Mouse (Mus musculus): ENCODE data around the gene Nhlrc2. TPM values are rescaled to one million over a fixed set of nuclear protein-coding genes. Genes with fewer than 3 reads are reported as not detected.
"Not testable (repeated sequence)": the region's sequence is repeated elsewhere in the genome, so short reads cannot be mapped to it uniquely, and the experiment has no call there.

Gene Nhlrc2
- polyA plus RNA-seq (2015; fragmentation: Nextera tagmentation; extraction: Ambion mirVana): 14.1 and 15.9 TPM in 2 replicates

DNA sequence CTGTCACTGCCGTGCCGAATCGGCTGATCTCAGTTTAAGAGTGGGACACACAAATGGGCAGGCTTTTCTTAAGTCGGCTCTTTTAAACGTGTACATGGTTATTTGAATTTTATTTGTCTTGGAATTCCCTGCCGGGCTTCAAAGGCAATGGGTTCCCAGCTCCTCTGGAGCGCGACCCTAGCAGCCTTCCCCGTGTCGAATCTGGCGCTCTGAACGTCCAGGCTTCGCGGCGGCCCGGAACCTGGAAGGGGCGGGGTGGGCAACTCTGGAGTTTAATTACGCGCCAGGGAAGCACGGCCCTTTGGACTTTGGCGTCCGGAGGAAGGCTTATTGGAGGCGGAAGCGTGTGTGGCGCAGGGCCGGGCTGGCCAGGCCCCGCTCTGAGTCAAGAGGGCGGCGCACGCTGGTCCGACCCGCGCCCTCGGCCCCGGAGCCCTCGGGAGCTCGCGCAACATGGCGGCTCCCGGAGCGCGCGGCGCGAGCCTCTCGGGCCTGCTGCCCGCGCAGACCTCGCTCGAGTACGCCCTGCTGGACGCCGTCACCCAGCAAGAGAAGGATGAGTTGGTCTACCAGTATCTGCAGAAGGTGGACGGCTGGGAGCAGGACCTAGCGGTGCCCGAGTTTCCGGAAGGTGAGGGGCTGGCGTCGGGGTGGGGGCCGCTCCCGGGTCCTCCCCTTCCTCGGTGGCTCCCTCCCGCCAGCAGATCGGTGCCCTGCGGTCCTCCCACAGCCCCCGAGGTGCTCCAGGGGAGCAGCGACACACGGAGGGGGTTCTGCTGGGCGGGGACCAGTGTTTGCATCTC lies at the start of gene Nhlrc2:
TSS of gene Nhlrc2 (plus strand) at position 32 of the 803 bp plus-strand sequence.
- peak within 1 kb of the TSS; percentile 99 for H3K27ac ChIP-seq
- H3K4me1 ChIP-seq (replicated peaks): peaks cover 12% of the 10 kb centered on the region; the same call in 1 of the 2 replicates
- H3K36me3 ChIP-seq: peaks cover 8% of the 10 kb centered on the region
- no peaks in the 10 kb centered on the region for H3K27me3 ChIP-seq (replicated peaks)
- ATAC-seq: peak; percentile 97
- no peaks in the 10 kb centered on the region for H3K9me3 ChIP-seq
- under 1% methylated on average over 69 of the region's 69 CpGs for WGBS
- H3K4me2 ChIP-seq (replicated peaks): peak within 1 kb of the TSS; percentile 88
- H3K9ac ChIP-seq: peak within 1 kb of the TSS; percentile 98
- H3K4me3 ChIP-seq (replicated peaks): peak within 1 kb of the TSS; percentile 90

DNA sequence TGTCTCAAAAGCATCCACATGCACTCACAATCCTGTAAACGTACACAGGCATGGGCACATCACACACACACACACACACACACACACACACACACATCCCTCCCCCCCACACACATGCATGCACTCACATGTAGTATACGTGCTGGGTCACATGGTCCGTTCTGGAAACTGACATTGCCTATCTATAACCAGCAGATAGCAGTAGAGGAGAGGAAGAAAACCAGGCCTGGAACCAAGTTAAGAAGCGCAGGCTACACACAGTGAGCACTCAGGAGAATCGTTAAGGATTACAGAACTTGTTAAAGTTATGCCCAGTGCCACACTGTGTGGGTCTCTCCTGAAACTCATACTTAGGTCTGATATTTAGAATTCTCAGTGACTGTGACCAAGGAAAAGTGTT lies 45.0 kb upstream of the Nhlrc2 start:
- WGBS: no CpG with 5 or more reads among the region's 5 CpGs
- not testable (repeated sequence) for H3K4me1 ChIP-seq (replicated peaks); H3K4me3 ChIP-seq (replicated peaks); H3K4me2 ChIP-seq (replicated peaks); H3K27me3 ChIP-seq (replicated peaks); H3K36me3 ChIP-seq; H3K9me3 ChIP-seq; ATAC-seq; H3K27ac ChIP-seq; H3K9ac ChIP-seq

DNA sequence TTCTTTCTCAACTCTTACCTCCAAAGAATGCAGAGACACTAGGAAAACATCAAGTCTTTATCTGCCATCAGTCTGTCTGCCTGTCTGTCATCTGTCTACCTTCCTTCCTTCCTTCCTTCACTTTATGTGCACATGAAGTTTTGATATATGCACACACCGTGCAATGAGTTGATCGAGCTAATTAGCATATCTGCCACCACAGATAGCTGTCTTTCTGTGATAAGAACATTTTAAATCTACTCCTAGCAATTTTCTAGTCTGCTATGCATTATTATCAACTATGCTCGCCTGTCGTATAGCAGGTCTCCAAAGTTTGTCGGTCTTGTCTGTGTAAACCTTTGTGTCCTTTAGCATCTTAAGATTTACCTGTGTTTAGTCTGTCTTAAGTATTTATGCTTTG lies 44.5 kb upstream of the Nhlrc2 start:
- H3K9ac ChIP-seq; H3K27ac ChIP-seq; H3K4me3 ChIP-seq (replicated peaks); H3K9me3 ChIP-seq; H3K27me3 ChIP-seq (replicated peaks); ATAC-seq; H3K4me1 ChIP-seq (replicated peaks); H3K4me2 ChIP-seq (replicated peaks); H3K36me3 ChIP-seq: not testable (repeated sequence)
- no CpG with 5 or more reads among the region's 5 CpGs for WGBS

DNA sequence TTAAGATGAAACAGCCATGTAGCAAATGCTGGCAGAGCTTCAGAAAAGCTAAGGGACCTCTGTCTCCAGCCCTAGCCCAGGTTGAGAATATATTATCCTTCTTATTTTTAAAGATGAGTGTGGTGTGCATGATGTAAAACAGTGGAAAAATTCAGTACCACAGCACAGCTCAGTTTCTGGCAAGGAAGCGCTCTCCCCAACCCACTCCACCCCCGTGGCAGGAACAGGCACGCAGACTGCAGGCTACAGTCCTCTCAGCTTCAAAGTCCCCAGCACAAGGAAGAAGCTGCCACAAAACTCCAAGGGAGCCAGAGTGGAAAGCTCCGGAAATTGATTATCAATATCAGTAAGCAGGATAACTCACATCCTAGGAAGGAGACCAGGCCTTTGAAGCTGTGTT lies 36.9 kb upstream of the Nhlrc2 start:
- not testable (repeated sequence) for H3K27ac ChIP-seq; H3K36me3 ChIP-seq; H3K27me3 ChIP-seq (replicated peaks); H3K4me2 ChIP-seq (replicated peaks); H3K9ac ChIP-seq; ATAC-seq; H3K4me3 ChIP-seq (replicated peaks); H3K9me3 ChIP-seq; H3K4me1 ChIP-seq (replicated peaks)
- WGBS: no CpG with 5 or more reads among the region's 4 CpGs

DNA sequence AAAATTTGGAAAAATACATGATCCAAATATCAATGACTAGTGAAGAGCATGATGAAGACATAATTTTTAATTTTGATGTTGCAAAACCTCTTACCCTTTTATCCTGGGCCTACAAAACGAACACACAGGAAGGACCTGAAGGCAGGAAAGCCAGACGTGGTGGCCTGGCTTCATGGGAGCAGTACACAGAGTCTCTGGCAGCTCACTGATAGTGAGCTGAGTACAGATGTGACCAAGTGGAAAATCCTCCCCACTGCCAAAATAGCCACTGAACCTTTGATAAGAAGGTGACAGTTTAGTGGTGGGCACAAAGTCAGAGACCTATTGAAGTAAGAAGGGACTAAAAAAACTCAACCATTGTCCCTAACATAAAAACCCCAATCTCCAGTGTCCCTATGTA lies 34.5 kb upstream of the Nhlrc2 start:
- H3K9me3 ChIP-seq; H3K9ac ChIP-seq; H3K4me1 ChIP-seq (replicated peaks); ATAC-seq; H3K4me3 ChIP-seq (replicated peaks); H3K27ac ChIP-seq; H3K4me2 ChIP-seq (replicated peaks); H3K27me3 ChIP-seq (replicated peaks); H3K36me3 ChIP-seq: not testable (repeated sequence)
- WGBS: no CpG with 5 or more reads among the region's 2 CpGs

DNA sequence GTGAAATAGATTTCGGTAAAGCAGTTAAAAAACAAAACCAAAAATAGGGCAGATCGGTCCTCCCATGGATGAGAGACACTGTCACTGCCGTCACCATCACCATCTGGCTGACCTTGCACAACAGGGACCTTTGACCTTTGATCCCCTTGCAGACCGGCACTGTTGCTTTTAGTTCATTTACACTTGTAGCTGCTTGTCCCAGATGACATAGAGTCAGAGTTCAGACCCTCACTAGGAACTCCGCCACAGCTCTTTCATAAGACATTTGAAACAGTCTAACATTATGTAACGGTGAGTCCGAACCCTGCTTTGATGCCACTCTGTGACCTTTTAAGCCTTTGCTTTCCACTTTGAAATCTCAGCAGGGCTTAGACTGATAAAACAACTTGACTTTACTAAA lies 28.7 kb upstream of the Nhlrc2 start:
- not testable (repeated sequence) for H3K9me3 ChIP-seq; H3K9ac ChIP-seq; H3K4me2 ChIP-seq (replicated peaks); H3K36me3 ChIP-seq; H3K27ac ChIP-seq; H3K4me3 ChIP-seq (replicated peaks); H3K27me3 ChIP-seq (replicated peaks); H3K4me1 ChIP-seq (replicated peaks); ATAC-seq
- WGBS: no CpG with 5 or more reads among the region's 7 CpGs

DNA sequence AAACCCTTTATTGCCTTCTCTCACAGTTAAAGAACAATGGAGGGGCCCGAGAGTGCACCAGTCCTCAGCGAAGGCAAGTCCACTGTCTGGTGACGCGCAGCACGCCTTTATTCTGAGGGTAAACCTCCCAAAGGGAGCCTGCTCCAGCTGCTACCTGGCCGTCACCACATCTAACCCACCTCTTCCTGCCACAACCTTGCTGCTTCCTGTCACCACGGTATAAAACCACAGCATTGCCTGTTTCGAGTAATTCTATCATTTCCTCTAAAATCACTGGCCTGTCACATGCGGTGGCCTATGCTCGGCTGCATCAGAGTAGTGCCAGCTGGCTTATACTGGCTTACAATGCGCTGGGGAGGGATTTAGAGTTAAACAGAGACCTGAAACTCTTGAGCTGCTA lies 17.5 kb upstream of the Nhlrc2 start:
- not testable (repeated sequence) for H3K27ac ChIP-seq; H3K4me3 ChIP-seq (replicated peaks); H3K27me3 ChIP-seq (replicated peaks); H3K9ac ChIP-seq; ATAC-seq; H3K4me2 ChIP-seq (replicated peaks); H3K4me1 ChIP-seq (replicated peaks); H3K36me3 ChIP-seq; H3K9me3 ChIP-seq
- WGBS: no CpG with 5 or more reads among the region's 11 CpGs

DNA sequence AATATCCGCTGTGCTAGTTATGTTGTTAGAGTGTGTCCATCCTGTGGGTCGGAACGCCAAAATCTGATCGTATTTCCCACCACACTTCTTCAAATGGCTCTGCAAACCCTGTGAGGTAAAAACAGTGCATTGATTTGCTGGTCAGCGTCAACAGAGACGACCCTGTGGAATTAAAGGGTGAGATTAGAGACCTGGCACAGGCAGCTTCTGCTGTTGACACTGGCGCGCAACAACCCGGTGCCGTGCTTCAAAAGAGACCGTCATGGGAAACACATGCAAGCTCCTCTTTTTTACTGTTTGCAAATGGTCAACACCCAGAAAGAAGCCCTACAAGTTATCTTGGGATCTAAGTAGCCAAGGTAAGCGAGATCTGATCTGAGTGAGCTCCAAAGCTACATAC lies 16.8 kb upstream of the Nhlrc2 start:
- Histone ChIP-seq H3K4me3 (replicated peaks) (no peak overlapping the region), H3K9ac (no peak overlapping the region), H3K27ac (no peak overlapping the region), H3K4me1 (replicated peaks) (peaks cover 3% of the 10 kb centered on the region; the same call in 1 of the 2 replicates), H3K36me3 (no peaks in the 10 kb centered on the region), H3K4me2 (replicated peaks) (no peak overlapping the region), H3K27me3 (replicated peaks) (no peaks in the 10 kb centered on the region), H3K9me3 (no peaks in the 10 kb centered on the region)
- WGBS: 79% methylated on average over 12 of the region's 12 CpGs
- no peak for ATAC-seq

DNA sequence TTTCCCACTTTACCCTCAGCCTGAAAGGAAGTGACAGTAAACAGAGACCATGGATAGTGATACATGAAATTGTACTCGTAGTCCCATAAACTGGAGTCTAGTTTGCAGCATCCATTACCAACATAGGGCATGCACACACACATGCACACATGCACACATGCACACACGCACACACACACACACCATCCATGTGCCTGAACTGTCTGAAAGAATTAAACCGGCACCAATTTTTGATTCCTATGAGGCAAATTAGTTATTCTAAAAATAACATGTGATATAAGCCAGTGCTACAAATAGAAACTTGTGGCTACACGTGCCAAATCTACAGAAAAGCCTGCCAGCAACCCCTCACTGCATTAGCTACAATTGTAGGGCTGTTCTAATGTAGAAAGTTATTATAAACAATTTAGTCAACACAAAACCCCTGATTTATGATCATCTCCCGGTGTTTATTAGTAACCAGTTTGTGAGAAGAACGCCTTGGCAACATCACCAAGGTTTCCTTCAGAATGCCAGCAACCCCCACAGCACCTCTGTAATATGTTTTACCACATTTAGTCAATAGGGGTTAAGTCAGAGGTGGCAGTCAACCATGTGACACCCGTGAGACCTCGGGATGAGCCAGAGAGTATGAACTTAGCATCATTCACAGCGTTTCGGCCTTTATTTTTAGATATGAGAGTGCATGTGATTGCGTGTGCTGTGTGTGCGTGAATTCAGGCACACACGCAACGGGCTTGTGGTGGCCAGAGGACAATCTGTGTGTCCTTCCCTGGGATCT lies 14.6 kb upstream of the Nhlrc2 start:
- 62% methylated on average over 14 of the region's 14 CpGs for WGBS
- H3K4me1 ChIP-seq (replicated peaks): peaks cover 3% of the 10 kb centered on the region; the same call in 1 of the 2 replicates
- no peak overlapping the region for H3K9ac ChIP-seq
- no peaks in the 10 kb centered on the region for H3K9me3 ChIP-seq
- no peak overlapping the region for H3K4me2 ChIP-seq (replicated peaks)
- no peaks in the 10 kb centered on the region for H3K36me3 ChIP-seq
- peak overlapping the region; percentile 44 for H3K27ac ChIP-seq
- H3K4me3 ChIP-seq (replicated peaks): no peak overlapping the region
- H3K27me3 ChIP-seq (replicated peaks): no peaks in the 10 kb centered on the region
- peak; percentile 41; the same call in 1 of the 2 replicates for ATAC-seq

DNA sequence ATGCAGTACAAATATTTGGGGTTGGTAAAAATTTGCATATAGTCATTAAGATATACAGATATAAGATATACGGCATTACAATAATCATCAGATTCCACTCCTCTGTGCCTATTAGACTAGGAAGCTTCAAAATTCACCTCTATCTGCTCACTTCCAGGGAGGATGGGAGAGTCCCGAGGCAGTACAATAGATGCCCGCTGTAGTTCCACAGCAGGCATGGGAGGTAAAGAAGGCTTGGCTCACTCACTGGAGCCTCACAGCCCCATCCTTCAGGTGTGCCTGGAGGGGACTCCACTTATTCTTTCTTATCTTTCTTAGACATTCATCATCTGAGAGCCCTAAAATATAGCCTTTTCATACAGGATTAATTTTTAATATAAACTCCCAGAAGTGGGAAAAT lies 13.7 kb upstream of the Nhlrc2 start:
- 83% methylated on average over 3 of the region's 3 CpGs for WGBS
- no peak overlapping the region for H3K27ac ChIP-seq
- H3K4me3 ChIP-seq (replicated peaks): no peak overlapping the region
- H3K9me3 ChIP-seq: no peaks in the 10 kb centered on the region
- peaks cover 3% of the 10 kb centered on the region; the same call in 1 of the 2 replicates for H3K4me1 ChIP-seq (replicated peaks)
- no peak for ATAC-seq
- H3K36me3 ChIP-seq: 0 out of 2 replicates have a peak, but pooled peaks cover 2% of the 10 kb centered on the region
- no peak overlapping the region for H3K9ac ChIP-seq
- H3K4me2 ChIP-seq (replicated peaks): no peak overlapping the region
- no peaks in the 10 kb centered on the region for H3K27me3 ChIP-seq (replicated peaks)

DNA sequence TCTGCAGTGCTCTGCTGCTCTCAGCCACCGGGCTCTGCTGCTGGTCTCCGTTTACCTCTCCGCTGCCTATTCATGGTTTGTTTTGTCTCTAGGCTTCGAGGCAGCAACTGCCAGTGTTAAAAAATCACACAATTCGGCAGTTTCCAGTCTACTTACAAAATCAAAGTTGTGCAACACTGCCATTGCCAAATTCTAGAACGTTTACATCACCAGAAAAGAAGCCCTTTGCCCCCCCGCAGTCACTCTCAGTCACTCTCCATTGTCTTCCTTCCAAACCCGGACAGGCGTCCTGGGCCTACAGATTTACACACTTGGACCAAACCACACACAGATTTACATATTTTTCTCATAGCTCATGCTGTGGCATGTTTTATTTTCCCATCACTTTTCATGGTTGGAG lies 13.0 kb upstream of the Nhlrc2 start:
- H3K9me3 ChIP-seq: no peaks in the 10 kb centered on the region
- 58% methylated on average over 9 of the region's 9 CpGs for WGBS
- 0 out of 2 replicates have a peak, but pooled peaks cover 3% of the 10 kb centered on the region for H3K36me3 ChIP-seq
- H3K27me3 ChIP-seq (replicated peaks): no peaks in the 10 kb centered on the region
- H3K4me2 ChIP-seq (replicated peaks): no peak overlapping the region
- ATAC-seq: no peak
- no peak overlapping the region for H3K27ac ChIP-seq
- H3K4me1 ChIP-seq (replicated peaks): peaks cover 3% of the 10 kb centered on the region; the same call in 1 of the 2 replicates
- H3K9ac ChIP-seq: no peak overlapping the region
- H3K4me3 ChIP-seq (replicated peaks): no peak overlapping the region

DNA sequence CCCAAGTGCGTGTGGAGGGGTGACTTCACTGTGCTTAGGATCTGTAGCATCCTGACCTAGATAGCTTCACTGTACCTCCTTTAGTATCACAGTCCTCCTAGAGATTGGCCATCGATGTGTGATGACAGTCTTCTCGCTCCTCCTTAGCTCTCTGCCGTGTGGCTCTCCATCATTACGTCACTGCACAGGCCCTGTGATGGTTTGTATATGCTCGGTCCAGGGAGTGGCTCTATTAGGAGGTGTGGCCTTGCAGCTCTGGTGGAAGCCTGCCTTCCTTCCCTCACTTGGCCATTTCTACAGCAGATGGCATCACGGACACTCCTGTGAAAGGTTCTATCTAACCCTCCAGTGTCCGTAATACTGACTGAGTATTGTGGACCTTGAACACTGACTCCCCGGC lies 12.3 kb upstream of the Nhlrc2 start:
- H3K4me3 ChIP-seq (replicated peaks): no peak overlapping the region
- no peak overlapping the region for H3K27ac ChIP-seq
- no peak overlapping the region for H3K4me2 ChIP-seq (replicated peaks)
- no peak for ATAC-seq
- WGBS: 84% methylated on average over 9 of the region's 9 CpGs
- no peaks in the 10 kb centered on the region for H3K9me3 ChIP-seq
- peaks cover 3% of the 10 kb centered on the region; the same call in 1 of the 2 replicates for H3K4me1 ChIP-seq (replicated peaks)
- no peaks in the 10 kb centered on the region for H3K27me3 ChIP-seq (replicated peaks)
- 0 out of 2 replicates have a peak, but pooled peaks cover 5% of the 10 kb centered on the region for H3K36me3 ChIP-seq
- H3K9ac ChIP-seq: no peak overlapping the region
